Mouse (Mus musculus) embryonic fibroblast, embryonic 13.5 days (primary cell): ENCODE data around the gene Fbxo34. TPM values are rescaled to one million over a fixed set of nuclear protein-coding genes. Genes with fewer than 3 reads are reported as not detected.
"Not testable (repeated sequence)": the region's sequence is repeated elsewhere in the genome, so short reads cannot be mapped to it uniquely, and the experiment has no call there.

Source experiments
- H3K27ac ChIP-seq: 2 replicates; pipeline ENCODE4 v1.5.1; 2012; ENCODE audit warnings: low read length, control low read depth, inconsistent platforms; ENCODE audit not compliant: insufficient read depth
- H3K4me1 ChIP-seq: 2 replicates; pipeline ENCODE4 v1.6.1; 2011; ENCODE audit warnings: low read length; ENCODE audit not compliant: control insufficient read depth, insufficient read depth
- H3K4me3 ChIP-seq: 2 replicates; pipeline ENCODE4 v1.5.1; 2011; ENCODE audit warnings: mild to moderate bottlenecking, control low read depth, low read length; ENCODE audit not compliant: insufficient read depth
- CTCF ChIP-seq: IDR thresholded peaks from 2 replicates; pipeline ENCODE4 v1.5.1; 2011; ENCODE audit warnings: mild to moderate bottlenecking, control low read depth, low read length, moderate library complexity, borderline replicate concordance; ENCODE audit not compliant: insufficient read depth
- POLR2A ChIP-seq: IDR thresholded peaks from 2 replicates; pipeline ENCODE4 v1.6.1; 2011; ENCODE audit warnings: low read depth, mild to moderate bottlenecking, control low read depth, low read length, moderate library complexity
- polyA plus RNA-seq: library from polyadenylated mRNA; stranded (reverse); fragments of >200 nt; gene quantifications from 2 replicates; pipeline ENCODE4 v1.2.4, GENCODE M21; 2011; ENCODE audit warnings: low read depth; ENCODE audit not compliant: missing spikeins, insufficient read length

The Fbxo34 gene
- polyA plus RNA-seq, 1 experiment: 19.4 TPM

- H3K4me1 ChIP-seq: no peaks in the 10 kb centered on the region
- no peak overlapping the region for H3K4me3 ChIP-seq
- TF ChIP-seq POLR2A (no peak), CTCF (no peak)
- H3K27ac ChIP-seq: no peak overlapping the region
Measured at GRCm38 (mm10) chr14:47544877-47545276, 94.7 kb downstream of the Fbxo34 start.

GRCm38 (mm10) chr14:47551668-47552067 lies 101.4 kb downstream of the Fbxo34 start:
- no peak overlapping the region for H3K4me3 ChIP-seq
- no peak for TF ChIP-seq CTCF
- TF ChIP-seq POLR2A: no peak
- no peak overlapping the region for H3K27ac ChIP-seq

GRCm38 (mm10) chr14:47553380-47553779 lies 103.2 kb downstream of the Fbxo34 start:
- TF ChIP-seq POLR2A (no peak), CTCF (no peak)
- no peaks in the 10 kb centered on the region for H3K4me1 ChIP-seq
- no peak overlapping the region for H3K4me3 ChIP-seq
- H3K27ac ChIP-seq: no peak overlapping the region

More at GRCm38 (mm10) chr14:47551668-47552067, 101.4 kb downstream of the Fbxo34 start:
- H3K4me1 ChIP-seq: no peaks in the 10 kb centered on the region

GRCm38 (mm10) chr14:47554236-47554635 lies 104.0 kb downstream of the Fbxo34 start:
- TF ChIP-seq POLR2A (no peak), CTCF (no peak)
- no peak overlapping the region for H3K4me3 ChIP-seq
- H3K27ac ChIP-seq: no peak overlapping the region
- H3K4me1 ChIP-seq: no peaks in the 10 kb centered on the region

GRCm38 (mm10) chr14:47555225-47555624 lies 105.0 kb downstream of the Fbxo34 start:
- no peak overlapping the region for H3K4me3 ChIP-seq
- no peak overlapping the region for H3K27ac ChIP-seq
- TF ChIP-seq POLR2A (no peak), CTCF (no peak)
- no peaks in the 10 kb centered on the region for H3K4me1 ChIP-seq

GRCm38 (mm10) chr14:47560714-47561113 lies 110.5 kb downstream of the Fbxo34 start:
- TF ChIP-seq POLR2A: no peak
- Histone ChIP-seq H3K4me3 (no peak overlapping the region), H3K4me1 (no peaks in the 10 kb centered on the region), H3K27ac (no peak overlapping the region)

GRCm38 (mm10) chr14:47562530-47562929 lies 112.3 kb downstream of the Fbxo34 start:
- no peak overlapping the region for H3K4me3 ChIP-seq
- TF ChIP-seq POLR2A (no peak), CTCF (no peak)
- no peak overlapping the region for H3K27ac ChIP-seq
- no peaks in the 10 kb centered on the region for H3K4me1 ChIP-seq

- no peak overlapping the region for H3K4me3 ChIP-seq
- H3K27ac ChIP-seq: no peak overlapping the region
- TF ChIP-seq CTCF (no peak), POLR2A (no peak)
- no peaks in the 10 kb centered on the region for H3K4me1 ChIP-seq
Measured at GRCm38 (mm10) chr14:47563106-47563505, 112.9 kb downstream of the Fbxo34 start.

- H3K4me3 ChIP-seq: peak overlapping the region; percentile 95
- no peaks in the 10 kb centered on the region for H3K4me1 ChIP-seq
- TF ChIP-seq CTCF (no peak), POLR2A (peak; percentile 56; the same call in 1 of the 2 replicates)
- no peak overlapping the region for H3K27ac ChIP-seq
Measured at GRCm38 (mm10) chr14:47567962-47568652, 117.9 kb downstream of the Fbxo34 start.

GRCm38 (mm10) chr14:47570549-47570948 lies 120.3 kb downstream of the Fbxo34 start, which contains the start of gene Atg14:
Gene Atg14, minus strand, starts transcription at chr14:47570649.
- H3K27ac ChIP-seq, H3K4me1 ChIP-seq, H3K4me3 ChIP-seq: not testable (repeated sequence)
